Mouse (Mus musculus): ENCODE measurements around the gene Acsm2.
"Not testable (repeated sequence)": the region's sequence is repeated elsewhere in the genome, so short reads cannot be mapped to it uniquely, and the experiment has no call there.

Gene Acsm2

DNA sequence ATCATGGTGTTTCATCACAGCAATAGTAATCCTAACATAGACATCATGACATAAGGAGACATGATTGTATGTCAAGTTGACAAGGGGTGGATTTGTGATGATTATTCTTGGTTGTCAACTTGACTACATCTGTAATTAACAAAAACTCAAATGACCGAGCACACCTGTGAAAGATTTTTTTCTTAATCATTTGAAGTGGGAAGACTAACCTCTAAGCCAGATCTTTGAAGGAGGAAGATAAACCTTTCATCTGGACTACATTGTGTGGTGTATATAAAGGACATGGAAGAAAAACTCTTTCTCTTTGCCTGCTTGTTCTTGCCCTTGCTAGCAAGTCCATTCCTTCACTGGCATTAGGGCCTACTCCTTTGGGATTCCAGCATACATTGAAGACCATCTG lies at the start of gene Acsm2:
Gene Acsm2, plus strand, starts transcription at position 301 of the 400 bp plus-strand sequence.
- no peak for DNase-seq

DNA sequence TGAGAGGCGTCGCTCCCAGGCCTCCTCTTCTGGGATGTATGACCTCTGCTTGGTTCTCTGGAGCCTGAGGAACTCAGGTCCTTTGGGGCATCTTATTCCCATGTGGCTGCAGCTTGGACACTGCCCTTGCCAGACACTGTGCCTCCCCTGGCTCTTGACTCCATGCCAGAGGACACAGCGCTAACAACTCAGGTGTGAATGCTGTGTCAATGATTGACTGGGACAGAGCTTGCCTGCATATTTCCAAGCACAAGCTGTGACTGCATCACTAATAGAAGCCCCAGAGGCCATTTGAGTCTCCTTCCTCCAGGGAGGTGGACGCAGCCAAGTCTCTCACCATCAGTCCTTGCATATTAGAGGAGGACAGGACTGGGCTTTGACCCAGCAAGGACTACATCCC lies 43.0 kb upstream of the Acsm2 start:
- no peak for DNase-seq

DNA sequence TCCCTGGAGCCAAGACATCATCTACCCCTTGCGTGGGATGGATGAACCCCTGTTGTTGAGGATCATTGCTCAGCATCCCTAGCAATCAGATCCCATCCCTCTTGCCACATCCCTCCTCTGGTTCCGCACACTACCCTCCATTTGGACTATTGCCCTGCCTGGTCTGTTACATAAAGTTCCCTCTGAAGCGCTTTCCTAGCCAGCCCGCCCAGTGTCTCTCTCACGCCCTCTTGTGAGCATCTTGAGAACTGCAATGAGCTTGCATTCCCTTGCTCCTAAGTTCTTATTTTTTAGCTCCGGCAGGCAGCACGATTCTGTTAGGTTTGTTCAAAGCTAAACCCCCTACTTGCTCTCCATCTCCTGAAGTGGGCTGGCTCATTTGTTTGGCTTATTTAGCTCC lies 41.1 kb upstream of the Acsm2 start:
- DNase-seq = peak; percentile 34

DNA sequence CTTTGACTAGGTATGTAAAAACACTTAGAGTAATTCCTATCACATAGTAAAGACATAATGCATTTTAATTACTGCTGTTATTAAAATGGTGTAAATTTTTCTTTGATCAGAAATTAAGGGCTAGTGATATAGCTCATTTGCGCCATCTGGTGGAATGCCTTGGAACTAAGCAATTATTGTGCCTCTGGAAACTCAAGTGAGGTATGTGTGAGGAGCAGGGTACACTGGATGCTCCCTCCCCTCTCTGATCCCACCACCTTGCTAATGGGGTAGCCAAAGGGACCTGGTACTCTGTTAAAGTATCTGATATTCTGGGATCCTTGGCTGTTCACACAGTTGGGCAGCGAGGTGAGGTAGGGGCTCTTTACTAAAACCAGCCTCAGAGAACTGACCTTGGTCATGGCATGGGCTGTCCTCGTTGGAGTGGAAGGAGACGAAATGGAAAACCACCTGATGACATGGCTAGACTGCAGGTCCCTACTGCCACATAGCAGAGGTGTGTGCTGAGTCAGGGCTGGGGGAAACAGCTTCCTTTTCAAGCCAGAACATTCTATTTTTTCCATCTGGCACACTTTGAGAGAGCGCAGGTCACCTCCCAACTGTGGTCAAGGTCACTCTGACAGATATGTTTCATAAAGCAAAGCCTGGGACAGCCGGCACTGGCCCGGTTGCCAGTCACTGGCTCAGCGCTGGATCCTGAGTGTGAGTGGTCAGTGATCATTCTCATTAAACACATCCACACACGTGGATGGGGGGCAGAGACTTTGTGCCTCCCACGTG lies 38.5 kb upstream of the Acsm2 start:
- DNase-seq = no peak

DNA sequence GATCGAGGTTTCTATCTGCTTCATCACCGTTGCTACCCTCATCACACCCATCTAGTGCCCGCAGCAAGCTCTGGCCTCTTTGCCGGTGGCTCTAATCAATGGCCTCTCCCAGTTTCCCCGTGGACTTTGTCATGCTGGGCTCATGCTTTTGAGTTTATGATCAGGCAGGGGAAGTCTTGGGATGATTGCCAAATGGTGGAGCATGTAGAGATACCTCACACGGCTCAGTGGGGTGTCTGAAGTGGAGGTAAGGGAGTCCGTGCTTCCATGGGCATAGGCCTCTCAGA lies 37.9 kb upstream of the Acsm2 start:
- DNase-seq = no peak

DNA sequence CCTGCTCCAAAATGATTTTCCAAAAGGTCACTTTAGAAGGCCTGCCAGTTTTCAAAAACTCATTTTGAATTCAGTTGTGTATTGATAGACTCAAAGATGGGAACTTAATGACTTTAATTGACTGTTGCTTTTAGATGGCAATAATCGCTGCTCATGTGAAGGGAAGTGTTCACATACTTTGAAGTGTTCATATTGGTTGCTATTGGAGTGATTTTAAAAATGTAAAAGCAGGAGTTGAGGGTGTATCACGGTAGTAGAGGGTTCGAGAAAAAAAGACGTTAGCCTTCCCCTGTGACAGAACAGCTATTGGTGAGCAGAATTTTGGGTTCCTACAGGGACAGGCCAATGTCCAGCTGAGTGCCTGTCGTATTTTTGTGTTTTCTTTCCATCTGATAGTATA lies 35.0 kb upstream of the Acsm2 start, which contains the start of gene Acsm5:
Gene Acsm5, plus strand, starts transcription at position 301 of the 400 bp plus-strand sequence.
- DNase-seq = no peak

DNA sequence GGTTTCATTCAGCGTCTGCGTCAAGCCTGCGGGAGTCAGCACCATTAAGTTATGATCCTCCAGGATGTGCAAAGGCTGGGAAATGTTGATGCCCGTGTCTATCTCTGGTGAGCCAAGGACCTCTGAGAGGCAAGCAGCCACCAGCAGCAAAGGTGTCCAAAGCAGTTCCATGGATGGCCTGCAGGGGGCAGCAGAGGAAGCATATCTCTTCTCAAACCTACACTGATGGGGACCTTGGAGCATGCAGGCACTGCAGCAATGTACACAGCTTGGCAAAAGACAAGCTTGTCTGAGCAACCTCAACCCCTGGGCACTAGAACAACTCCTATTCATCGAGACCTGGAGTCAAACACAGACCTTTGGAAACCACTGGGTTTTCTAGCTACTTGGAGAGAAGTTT lies 34.5 kb upstream of the Acsm2 start:
- peak; percentile 60 for DNase-seq

DNA sequence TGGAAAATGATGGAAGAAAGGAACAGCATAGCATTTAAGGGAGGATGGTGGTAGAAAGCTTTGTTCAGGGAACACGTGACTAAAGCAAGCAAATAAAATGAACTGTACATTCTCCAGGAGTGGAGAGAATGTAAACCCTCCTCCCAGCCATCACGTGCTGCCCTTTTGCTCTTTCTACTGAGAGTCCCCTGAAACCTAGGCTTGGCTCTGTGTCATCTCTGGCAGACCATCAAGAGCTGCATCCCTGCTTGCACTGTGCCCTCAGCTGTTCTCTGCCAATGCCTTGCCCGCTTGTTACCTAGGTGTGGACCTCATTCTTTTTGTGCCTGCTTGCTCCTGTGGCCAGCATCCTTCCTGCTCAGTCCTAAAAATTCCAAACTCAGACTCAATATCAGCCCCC lies 32.3 kb upstream of the Acsm2 start:
- DNase-seq = no peak

DNA sequence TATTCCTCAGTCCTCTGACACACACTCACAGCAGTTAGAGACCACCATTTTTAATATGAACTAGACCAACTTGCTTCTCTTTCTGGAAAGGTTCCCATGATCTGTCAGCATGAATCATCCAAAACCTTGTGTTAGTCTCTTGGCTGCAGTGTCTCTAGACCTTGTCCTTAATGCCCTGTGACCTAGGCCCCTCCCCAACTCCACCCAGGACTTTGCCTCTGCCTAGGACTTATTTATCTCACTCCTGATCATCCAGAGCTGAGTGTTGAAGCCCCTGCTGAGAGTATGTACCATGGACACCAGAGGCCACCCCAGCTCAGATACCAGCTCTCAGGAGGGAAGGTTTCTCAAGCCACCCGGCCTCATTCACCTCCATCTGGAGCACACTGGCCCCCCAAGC lies 31.8 kb upstream of the Acsm2 start:
- no peak for DNase-seq

DNA sequence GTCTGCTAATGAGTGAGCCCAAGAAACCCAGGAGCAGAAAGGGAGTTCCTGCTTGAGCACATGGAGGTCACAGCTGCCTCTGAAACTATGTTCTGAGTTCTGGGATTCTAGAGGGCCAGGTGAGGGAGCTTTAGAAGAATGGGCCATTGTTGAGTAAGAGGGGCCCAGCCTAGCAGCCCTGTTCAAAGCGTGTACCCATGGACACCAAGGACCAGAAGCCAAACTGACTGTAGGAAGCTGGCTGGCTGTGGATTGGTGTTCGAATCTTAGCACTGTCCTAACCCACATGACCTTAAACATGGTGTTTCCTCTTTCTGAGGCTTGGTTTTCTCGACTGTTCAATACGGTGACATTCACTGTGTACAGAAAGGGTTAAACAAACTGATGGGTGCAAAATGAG lies 30.8 kb upstream of the Acsm2 start, which contains the start of gene Pdilt:
Gene Pdilt, minus strand, starts transcription at position 101 of the 400 bp plus-strand sequence.
- no peak for DNase-seq

DNA sequence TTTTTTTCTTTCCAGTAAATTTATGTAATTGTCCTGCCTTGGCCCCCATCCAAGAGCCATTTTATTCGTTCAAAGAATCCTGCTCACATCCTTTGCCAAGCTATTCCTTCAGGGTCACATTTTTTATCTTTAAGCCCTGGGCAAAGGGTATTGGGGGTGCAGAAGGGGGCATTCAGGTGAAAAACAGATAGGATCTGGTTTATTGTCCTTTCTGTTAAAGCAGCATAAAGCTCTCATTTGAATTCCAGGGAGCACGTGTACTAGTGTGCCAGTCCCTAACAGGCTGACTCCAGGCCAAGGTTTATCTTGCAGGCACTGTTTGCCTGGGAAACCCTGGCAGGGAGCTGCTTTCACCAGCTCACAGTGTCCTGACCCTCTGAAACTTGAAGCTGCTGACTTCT lies 28.3 kb upstream of the Acsm2 start:
- no peak for DNase-seq

DNA sequence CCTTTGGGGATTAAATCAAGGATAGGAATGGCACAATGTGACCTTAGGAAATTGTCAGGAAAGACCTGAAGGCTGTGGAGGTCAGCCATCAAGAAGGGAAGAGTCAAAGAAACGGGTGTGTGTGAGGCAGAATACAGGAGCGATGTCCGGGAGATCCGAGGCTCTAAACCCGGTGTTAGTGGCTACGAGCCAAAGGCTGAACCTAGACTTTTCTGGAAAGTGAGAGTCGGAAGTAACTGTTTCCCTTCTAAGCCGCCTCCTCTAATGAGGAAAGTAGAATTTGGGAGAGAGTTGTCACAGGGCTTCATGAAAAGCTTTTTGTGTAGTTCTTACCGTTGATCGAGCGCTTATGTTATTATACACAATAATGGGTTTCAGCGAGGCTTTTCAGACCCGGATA lies 27.7 kb upstream of the Acsm2 start:
- no peak for DNase-seq

DNA sequence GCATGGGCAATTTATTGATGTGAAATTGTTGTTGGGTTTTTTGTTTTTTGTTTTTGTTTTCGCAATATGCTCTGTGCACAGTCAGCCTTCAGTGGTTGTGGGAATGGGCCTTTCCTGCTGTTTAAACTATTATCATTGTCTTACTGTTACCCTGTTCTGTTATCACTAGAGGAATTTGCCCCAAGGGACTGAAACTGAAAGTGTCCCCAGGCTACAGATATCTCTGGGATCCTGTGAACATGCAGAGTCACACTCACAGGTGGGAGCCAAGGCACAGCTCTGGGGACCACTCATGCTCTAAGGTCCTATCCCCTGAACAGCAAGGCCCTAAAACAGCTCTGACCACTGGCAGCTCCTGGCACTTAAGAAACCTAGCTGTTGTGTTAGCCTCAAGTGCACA lies 27.0 kb upstream of the Acsm2 start:
- DNase-seq = no peak

DNA sequence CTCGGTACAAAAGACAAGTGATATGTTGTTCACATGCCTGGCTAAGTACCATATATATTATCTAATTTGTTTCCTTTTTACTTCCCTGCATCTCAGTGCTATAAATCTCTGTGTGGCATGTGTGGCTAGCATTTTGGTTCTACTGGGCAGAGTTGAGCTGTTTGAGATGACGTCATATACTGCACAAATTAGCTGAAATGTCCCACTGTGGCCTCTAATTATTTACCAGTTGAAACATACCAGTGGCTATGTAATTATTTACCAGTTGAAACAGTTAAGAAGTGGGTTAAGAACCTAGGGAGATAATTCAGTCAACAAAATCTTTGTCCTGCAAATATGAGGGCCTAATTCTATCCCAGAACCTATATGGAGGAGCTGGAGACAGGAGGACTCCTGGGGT lies 26.6 kb upstream of the Acsm2 start:
- DNase-seq = no peak

DNA sequence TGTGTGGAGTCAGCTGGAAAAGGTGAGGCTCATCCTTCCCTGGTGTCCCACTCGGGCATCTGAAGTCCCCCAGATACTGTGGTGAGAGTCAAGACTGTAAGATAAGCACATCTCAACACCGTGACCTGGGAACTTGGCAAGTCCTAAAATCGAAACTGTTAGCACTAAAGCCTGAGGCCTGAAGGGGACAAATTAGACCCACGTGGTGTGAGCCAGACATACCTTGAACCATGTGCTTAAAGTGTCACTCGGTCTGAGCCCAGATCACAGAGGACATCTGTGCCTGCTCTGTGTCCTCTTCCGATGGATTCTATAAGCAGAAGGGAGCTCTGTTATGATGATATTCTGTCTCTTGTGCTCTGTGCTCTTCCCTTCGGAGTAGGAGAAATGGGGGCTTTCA lies 25.5 kb upstream of the Acsm2 start:
- DNase-seq = no peak

DNA sequence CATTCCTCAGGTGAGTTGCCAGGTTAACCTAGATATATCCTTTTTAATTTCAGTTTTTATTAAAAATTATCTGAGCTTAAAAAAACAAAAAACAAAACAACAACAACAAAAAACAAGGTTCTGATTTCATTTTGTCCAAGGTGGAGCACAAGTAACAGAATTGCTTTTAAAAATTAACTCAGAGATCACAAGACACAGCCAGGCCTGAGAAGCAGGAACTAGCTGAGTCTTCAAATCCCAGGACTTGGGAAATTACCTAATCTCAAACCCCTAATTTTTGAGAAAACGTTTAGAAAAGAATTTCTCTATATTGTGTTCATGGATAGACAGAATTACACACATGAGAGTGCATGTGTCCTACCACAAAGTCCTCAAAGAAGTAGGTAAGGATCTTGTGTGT lies 21.2 kb upstream of the Acsm2 start:
- DNase-seq = no peak

DNA sequence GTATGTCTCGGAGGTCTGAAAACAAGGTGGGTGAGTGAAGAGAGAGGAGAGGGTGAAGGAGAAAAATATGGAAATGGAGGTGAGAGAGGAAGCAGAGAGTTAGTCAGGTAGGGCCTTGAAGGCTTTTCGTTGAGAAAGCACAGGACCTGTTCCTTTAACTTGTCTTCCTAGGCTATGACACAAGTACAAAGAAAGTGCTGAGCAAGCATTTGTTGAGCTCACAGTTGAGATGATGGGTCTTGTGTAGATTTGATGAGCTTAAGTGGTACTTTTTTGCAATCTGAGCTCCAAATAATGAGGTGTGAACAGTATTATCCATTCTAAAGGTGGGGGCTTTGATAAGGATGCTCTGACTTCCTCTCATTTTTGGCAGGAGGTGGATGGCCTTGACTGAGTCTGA lies 19.8 kb upstream of the Acsm2 start:
- no peak for DNase-seq

DNA sequence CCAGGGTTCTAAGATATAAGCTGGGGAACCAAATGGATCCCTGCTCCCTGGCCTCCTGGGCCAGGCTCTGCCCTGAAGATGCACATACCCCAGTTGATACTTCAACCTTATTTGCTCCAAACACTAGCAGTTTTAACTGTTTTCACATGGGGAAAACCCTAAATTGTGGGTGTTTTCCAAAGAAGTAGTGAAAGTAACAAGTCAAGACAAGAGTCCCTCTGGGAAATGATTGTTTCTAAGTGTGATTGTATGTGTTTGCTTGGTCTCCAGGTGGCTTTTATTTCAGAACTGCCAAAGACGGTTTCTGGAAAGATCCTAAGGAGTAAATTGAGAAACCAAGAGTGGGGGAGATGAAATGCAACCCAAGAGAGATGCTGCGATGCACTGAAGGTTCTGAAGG lies 11.7 kb upstream of the Acsm2 start:
- no peak for DNase-seq

DNA sequence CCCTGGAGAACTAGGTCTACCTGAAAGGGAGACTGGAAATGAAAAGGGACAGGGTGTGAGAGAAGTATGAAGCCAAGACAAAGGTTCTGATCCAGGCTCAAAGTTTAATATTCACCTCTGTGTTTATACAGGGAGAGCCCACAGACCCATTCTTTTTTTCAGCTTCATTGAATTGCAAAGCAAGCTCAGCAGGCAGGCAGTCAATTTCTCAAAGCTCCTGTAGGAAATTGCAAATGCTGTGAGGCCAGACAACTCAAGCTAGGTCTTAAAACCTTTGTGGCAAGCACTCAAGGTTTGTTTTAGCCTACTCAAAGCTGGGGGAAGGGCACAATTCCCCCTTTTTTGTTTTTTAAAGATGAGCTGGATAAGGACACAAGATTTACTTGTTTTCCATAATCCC lies 8.6 kb upstream of the Acsm2 start:
- no peak for DNase-seq

DNA sequence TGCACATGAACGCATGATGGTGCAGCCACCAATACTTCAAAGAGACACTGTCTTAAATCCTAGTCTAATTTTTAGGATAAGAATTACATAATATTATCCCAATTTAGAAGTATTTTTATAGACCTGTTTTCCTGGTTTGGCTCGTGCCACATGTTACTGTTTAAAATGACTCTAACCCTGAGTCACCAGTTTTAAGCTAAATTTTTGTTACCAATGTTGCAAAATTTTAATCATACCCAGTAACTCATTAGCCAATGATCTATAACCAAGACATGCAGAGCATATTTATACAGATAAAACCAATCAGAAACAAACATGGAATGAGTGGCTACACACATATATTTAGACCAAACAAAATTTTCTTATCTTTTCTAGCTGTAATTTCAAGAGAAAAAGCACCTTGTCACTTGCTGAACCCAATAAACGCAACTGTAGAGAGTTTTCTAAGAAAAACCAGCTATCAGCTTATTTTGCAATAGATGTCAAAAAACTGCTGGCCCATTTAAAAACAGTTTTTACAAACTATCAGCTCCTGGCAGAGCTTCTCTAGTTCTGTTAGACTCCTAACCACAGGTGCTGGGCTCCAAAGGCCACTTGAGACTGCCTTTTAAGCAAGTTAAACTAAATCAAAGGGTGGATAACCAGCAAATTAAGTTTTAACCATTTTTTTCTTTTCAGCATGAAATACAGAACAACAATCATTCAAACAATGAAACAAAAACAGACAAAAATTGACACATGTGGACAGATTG lies 3.5 kb upstream of the Acsm2 start:
- DNase-seq = no peak

DNA sequence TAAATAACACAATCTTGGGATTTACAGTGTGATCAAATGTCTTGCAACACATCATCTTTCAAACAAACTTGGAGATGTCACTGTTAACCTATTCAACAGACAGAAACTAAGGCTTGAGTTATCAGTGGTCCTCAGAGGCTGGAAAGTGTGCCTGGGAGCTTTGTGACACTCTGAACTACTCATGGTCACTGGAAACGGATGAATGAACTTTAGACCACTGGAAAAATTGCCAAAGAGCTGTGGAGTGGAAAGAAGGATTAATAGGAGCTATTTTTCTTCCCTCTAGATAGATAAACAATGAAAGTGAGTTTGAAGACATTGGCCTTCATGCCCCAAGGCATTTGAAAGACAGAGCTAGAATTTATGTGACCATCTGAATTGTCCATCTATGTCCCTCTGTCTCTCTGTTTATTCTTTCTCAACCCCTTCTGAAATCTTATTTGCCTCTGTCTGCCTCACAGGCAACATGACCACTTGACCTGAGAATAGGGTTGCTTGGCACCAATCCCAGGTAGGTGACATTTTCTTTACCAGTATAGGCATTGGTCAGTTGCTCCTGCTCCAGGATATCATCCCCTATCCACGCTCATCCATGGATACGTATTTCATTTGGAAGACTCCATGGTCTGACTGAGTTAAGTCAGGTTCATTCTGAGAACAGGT lies 5.8 kb downstream of the Acsm2 start:
- DNase-seq = no peak

DNA sequence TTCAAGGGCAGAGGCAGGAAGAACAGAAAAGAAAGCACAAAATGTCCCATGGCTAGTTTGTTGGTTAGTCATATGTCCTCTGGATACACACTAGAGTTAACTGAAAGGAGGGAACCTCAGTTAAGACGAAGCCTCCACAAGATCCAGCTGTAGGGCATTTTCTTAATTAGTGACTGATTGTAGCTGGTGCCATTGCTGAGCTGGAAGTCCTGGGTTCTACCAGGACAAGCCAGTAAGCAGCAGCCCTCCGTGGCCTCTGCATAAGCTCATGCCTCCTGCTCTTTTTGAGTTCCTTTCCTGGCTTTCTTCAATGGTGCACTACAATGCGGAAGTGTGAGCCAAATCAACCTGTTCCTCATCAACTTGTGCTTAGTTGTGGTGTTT lies 6.3 kb downstream of the Acsm2 start:
- DNase-seq = no peak

DNA sequence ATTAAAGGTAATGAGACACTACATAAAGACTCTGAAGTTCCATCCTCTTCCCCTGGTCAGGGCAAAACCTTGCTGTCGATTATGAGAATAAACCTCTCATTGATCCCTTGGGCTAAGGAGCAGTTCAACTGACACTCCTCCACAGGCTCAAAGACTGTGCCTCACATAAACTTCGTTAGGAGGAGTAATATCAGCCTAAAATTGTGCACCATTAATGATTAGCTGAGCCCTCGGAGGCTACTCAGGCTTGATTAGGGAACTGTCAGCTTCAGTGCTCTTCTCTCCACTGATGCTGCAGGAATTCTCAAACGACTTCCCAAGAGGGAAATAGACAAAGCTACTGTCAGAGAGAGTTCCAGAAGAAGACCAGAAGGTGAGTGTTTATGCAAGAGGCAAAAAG lies 7.3 kb downstream of the Acsm2 start:
- no peak for DNase-seq

DNA sequence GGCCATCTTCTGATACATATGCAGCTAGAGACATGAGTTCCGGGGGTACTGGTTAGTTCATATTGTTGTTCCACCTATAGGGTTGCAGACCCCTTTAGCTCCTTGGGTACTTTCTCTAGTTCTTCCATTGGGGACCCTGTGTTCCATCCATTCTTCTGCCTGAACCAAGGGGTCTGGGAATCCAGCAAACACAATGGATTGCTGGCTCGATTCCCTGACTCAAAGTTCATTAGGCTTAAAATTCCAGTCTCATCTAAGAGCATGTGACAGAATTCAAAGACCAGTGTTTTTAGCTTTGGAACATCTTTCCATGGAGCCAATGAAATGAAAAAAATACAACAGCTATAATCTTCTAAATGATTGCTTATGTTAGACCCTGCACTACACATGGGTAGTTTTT lies 8.3 kb downstream of the Acsm2 start:
- not testable (repeated sequence) for DNase-seq
